In the genomic region with DNA sequence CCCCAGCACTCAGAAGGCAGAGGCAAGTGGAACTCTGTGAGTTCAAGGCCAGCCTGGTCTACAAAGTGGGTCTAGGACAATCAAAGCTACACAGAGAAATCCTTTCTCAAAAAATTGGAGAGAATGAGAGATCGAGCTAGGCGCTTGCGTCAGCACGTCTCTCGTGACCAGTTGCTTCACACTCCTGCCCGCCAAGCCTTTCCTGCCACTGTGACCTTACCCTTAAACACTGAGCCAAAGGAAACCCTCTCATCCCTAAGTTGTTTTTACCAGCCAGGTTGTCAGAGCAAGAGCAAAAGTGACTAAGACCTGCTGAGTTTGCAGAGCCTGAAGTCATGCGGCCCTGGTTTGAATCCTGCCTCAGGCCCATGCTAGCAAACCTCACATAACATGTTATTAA, we compare ENCODE assay signal across 12 mouse cellular contexts. TPM values are rescaled to one million over a fixed set of nuclear protein-coding genes. Genes with fewer than 3 reads are reported as not detected.
"Had no signal": no experiment of that assay in that cellular context is flagged by ENCODE, and none has a peak within 500 bp of the region (broad histone marks: within the 10 kb centered on the region; RNA-seq: fewer than 3 reads in every experiment).

No protein-coding gene starts in this region.

- H3K27me3 ChIP-seq: lung, embryonic 15.5 days had no signal

- H3K4me3 ChIP-seq: lung, embryonic 15.5 days had no signal

- DNase-seq: kidney, postnatal 14 days; kidney, postnatal 4 days; lung, adult 18-20 months; lung, postnatal 10 days; midbrain, embryonic 14.5 days; thymus, adult 18-20 months; thymus, postnatal 36 days had no signal

- H3K9ac ChIP-seq: liver, embryonic 14.5 days; lung, embryonic 15.5 days had no signal

- H3K4me1 ChIP-seq: lung, embryonic 15.5 days had no signal

- H3K27ac ChIP-seq: liver, embryonic 14.5 days; lung, embryonic 15.5 days had no signal

- H3K9me3 ChIP-seq: lung, embryonic 15.5 days had no signal

- H3K36me3 ChIP-seq: lung, embryonic 15.5 days had no signal

- H3K4me2 ChIP-seq: liver, embryonic 11.5 days; lung, embryonic 15.5 days; midbrain, embryonic 11.5 days had no signal

RNA-seq across cellular contexts. Expression of a gene that starts 11.9 kb away (rescaled TPM):
- total RNA-seq: megakaryocyte-erythroid progenitor cell, adult 5-6 weeks had no signal
